Mouse (Mus musculus) CH12.LX (cell line): ENCODE results near the gene Cln5. TPM values are rescaled to one million over a fixed set of nuclear protein-coding genes. Genes with fewer than 3 reads are reported as not detected.

Experiments used
- DNase-seq: peaks from one replicate; pipeline ENCODE4 v3.0.0-alpha.2; 2013; ENCODE audit errors: extremely low read depth
- H3K27ac ChIP-seq: 2 replicates; pipeline ENCODE4 v1.5.1; 2012; ENCODE audit warnings: low read depth, mild to moderate bottlenecking, control low read depth, moderate library complexity; ENCODE audit not compliant: insufficient read depth
- H3K27me3 ChIP-seq: replicated peaks from 2 replicates; pipeline ENCODE3; 2012; ENCODE audit warnings: inconsistent platforms
- H3K36me3 ChIP-seq, 2 experiments: replicated peaks in 1 of 2; 2 replicates each; pipeline versions ENCODE3 to v1.6.1; 2012; ENCODE audit warnings: inconsistent platforms in 1 of 2, low read length in 1 of 2, mild to moderate bottlenecking in 1 of 2, mixed read lengths in 1 of 2, moderate library complexity in 1 of 2; ENCODE audit not compliant: control insufficient read depth in 1 of 2, insufficient read depth in 1 of 2
- H3K4me1 ChIP-seq, 2 experiments: 2 replicates each; pipeline ENCODE4 v1.6.1; 2012; ENCODE audit warnings: inconsistent platforms in 1 of 2, moderate library complexity in 1 of 2; ENCODE audit not compliant: insufficient read depth in 2 of 2, control insufficient read depth in 1 of 2
- H3K4me2 ChIP-seq: 2 replicates; pipeline ENCODE4 v1.6.1; 2012; ENCODE audit warnings: low read depth, mild to moderate bottlenecking, control low read depth; ENCODE audit not compliant: poor library complexity, insufficient read depth, severe bottlenecking
- H3K4me3 ChIP-seq, 3 experiments: fragments of 150-350 bp in 1 of 3; sonication (generic) in 1 of 3; replicated peaks in 1 of 3; 2 replicates each; pipeline versions ENCODE3 to v1.5.1; 2011 to 2012; ENCODE audit warnings: low read depth in 2 of 3, low read length in 2 of 3, mild to moderate bottlenecking in 2 of 3, moderate library complexity in 2 of 3, control low read depth in 1 of 3, improper control_type of control experiment in 1 of 3, inconsistent platforms in 1 of 3, mixed read lengths in 1 of 3; ENCODE audit not compliant: poor library complexity in 1 of 3
- H3K79me2 ChIP-seq: replicated peaks from 2 replicates; pipeline ENCODE4 v1.6.1; 2012; ENCODE audit warnings: mild to moderate bottlenecking, moderate library complexity; ENCODE audit not compliant: control insufficient read depth, poor library complexity, insufficient read depth, severe bottlenecking; ENCODE audit errors: extremely low read depth
- H3K9ac ChIP-seq: 2 replicates; pipeline ENCODE4 v1.6.1; 2012; ENCODE audit warnings: low read depth, mild to moderate bottlenecking, control low read depth, moderate library complexity; ENCODE audit not compliant: insufficient read depth
- H3K9me3 ChIP-seq: replicated peaks from 2 replicates; pipeline ENCODE3; 2012; ENCODE audit warnings: low read length, inconsistent platforms, mixed read lengths
- CTCF ChIP-seq, 2 experiments: IDR thresholded peaks in 1 of 2; conservative IDR thresholded peaks in 1 of 2; 2 replicates each; pipeline ENCODE4 v1.5.1; 2011 to 2012; ENCODE audit warnings: low read depth in 2 of 2, low read length in 2 of 2, improper control_type of control experiment in 1 of 2, inconsistent platforms in 1 of 2, mild to moderate bottlenecking in 1 of 2, moderate library complexity in 1 of 2
- E2F4 ChIP-seq: IDR thresholded peaks from 2 replicates; pipeline ENCODE4 v1.6.1; 2011; ENCODE audit warnings: low read depth, low read length, improper control_type of control experiment; ENCODE audit not compliant: insufficient replicate concordance
- ELF1 ChIP-seq: IDR thresholded peaks from 2 replicates; pipeline ENCODE4 v1.6.1; 2014; ENCODE audit warnings: low read depth, mild to moderate bottlenecking, inconsistent platforms, low read length, improper control_type of control experiment
- HCFC1 ChIP-seq: IDR thresholded peaks from 2 replicates; pipeline ENCODE4 v1.6.1; 2012; ENCODE audit warnings: low read depth, mild to moderate bottlenecking, inconsistent platforms, low read length, improper control_type of control experiment
- IRF4 ChIP-seq: IDR thresholded peaks from 2 replicates; pipeline ENCODE4 v1.6.1; 2014; ENCODE audit warnings: low read depth, mild to moderate bottlenecking, inconsistent platforms, low read length, improper control_type of control experiment
- JUN ChIP-seq: IDR thresholded peaks from 2 replicates; pipeline ENCODE4 v1.6.1; 2011; ENCODE audit warnings: low read depth, mild to moderate bottlenecking, low read length, improper control_type of control experiment, moderate library complexity; ENCODE audit not compliant: insufficient read depth
- JUND ChIP-seq: conservative IDR thresholded peaks from 2 replicates; pipeline ENCODE4 v1.6.1; 2011; ENCODE audit warnings: low read depth, low read length, improper control_type of control experiment
- MAFK ChIP-seq: IDR thresholded peaks from 2 replicates; pipeline ENCODE4 v1.6.1; 2011; ENCODE audit warnings: low read length, improper control_type of control experiment; ENCODE audit not compliant: insufficient replicate concordance
- MAZ ChIP-seq: IDR thresholded peaks from 2 replicates; pipeline ENCODE4 v1.6.1; 2012; ENCODE audit warnings: low read depth, mild to moderate bottlenecking, inconsistent platforms, low read length, improper control_type of control experiment, moderate library complexity
- MYC ChIP-seq: IDR thresholded peaks from 2 replicates; pipeline ENCODE4 v1.6.1; 2011; ENCODE audit warnings: low read depth, mild to moderate bottlenecking, improper control_type of control experiment, low read length
- PAX5 ChIP-seq: IDR thresholded peaks from 2 replicates; pipeline ENCODE4 v1.6.1; 2012; ENCODE audit warnings: low read length, inconsistent platforms, mixed read lengths
- SIN3A ChIP-seq: IDR thresholded peaks from 2 replicates; pipeline ENCODE4 v1.6.1; 2012; ENCODE audit warnings: low read length, improper control_type of control experiment, inconsistent platforms
- TCF12 ChIP-seq: IDR thresholded peaks from 2 replicates; pipeline ENCODE4 v1.6.1; 2014; ENCODE audit warnings: low read depth, mild to moderate bottlenecking, inconsistent platforms, low read length, improper control_type of control experiment
- UBTF ChIP-seq: IDR thresholded peaks from 2 replicates; pipeline ENCODE4 v1.6.1; 2012; ENCODE audit warnings: low read depth, mild to moderate bottlenecking, inconsistent platforms, low read length, improper control_type of control experiment, moderate library complexity
- USF1 ChIP-seq: IDR thresholded peaks from 2 replicates; pipeline ENCODE4 v1.6.1; 2014; ENCODE audit warnings: low read depth, mild to moderate bottlenecking, inconsistent platforms, low read length, improper control_type of control experiment
- USF2 ChIP-seq: conservative IDR thresholded peaks from 2 replicates; pipeline ENCODE4 v1.6.1; 2011; ENCODE audit warnings: low read depth, low read length, improper control_type of control experiment
- ZC3H11A ChIP-seq: IDR thresholded peaks from 2 replicates; pipeline ENCODE4 v1.6.1; 2012; ENCODE audit warnings: low read depth, mild to moderate bottlenecking, inconsistent platforms, low read length, improper control_type of control experiment
- ZKSCAN1 ChIP-seq: IDR thresholded peaks from 2 replicates; pipeline ENCODE4 v1.6.1; 2012; ENCODE audit warnings: low read depth, inconsistent platforms, low read length, improper control_type of control experiment, borderline replicate concordance
- ZMIZ1 ChIP-seq: IDR thresholded peaks from 2 replicates; pipeline ENCODE4 v1.6.1; 2012; ENCODE audit warnings: low read depth, mild to moderate bottlenecking, inconsistent platforms, low read length, improper control_type of control experiment
- ZNF384 ChIP-seq: IDR thresholded peaks from 2 replicates; pipeline ENCODE4 v1.6.1; 2012; ENCODE audit warnings: low read depth, low read length, improper control_type of control experiment, inconsistent platforms
- dilution Hi-C: fragments of 300-500 bp; cut with MboI; formaldehyde crosslinking; loops from 2 replicates; pipeline ENCODE4 v1.14.3; 2020; ENCODE audit warnings: low sequenced_read_pairs; ENCODE audit not compliant: extremely low pct_unique_long_range_greater_than_20kb, extremely low pct_ligation_motif_present
- in situ Hi-C: fragments of 300-500 bp; cut with MboI; formaldehyde crosslinking; loops from 3 replicates; pipeline ENCODE4 v1.14.3; 2019; ENCODE audit warnings: low sequenced_read_pairs, low pct_ligation_motif_present, low pct_unique_long_range_greater_than_20kb, mixed read lengths
- polyA plus RNA-seq: library from polyadenylated mRNA; unstranded; fragments of >175 nt; gene quantifications from 2 replicates; pipeline ENCODE4 v1.2.1, GENCODE M21; 2012; ENCODE audit warnings: low read depth; ENCODE audit not compliant: insufficient read length
- total RNA-seq, 2 experiments: library from RNA; depleted of rRNA; stranded (reverse); fragments of 300-350 nt in 1 of 2; fragments of >200 nt in 1 of 2; gene quantifications; 2 replicates each; pipeline ENCODE4 v1.2.3; 2012 to 2014

Gene Cln5
- total and polyA plus RNA-seq, 3 experiments, result 29.2 to 62.0 (median 34.7) TPM

GRCm38 (mm10) chr14:103102731-103103335, 32.8 kb downstream of the Cln5 start:
- TF ChIP-seq ZKSCAN1, result no peak
- TF ChIP-seq PAX5, result no peak
- TF ChIP-seq JUND, result no peak
- no peak for TF ChIP-seq USF2
- TF ChIP-seq MAFK, result no peak
- TF ChIP-seq E2F4, result no peak
- TF ChIP-seq SIN3A, result no peak
- TF ChIP-seq JUN, result no peak
- no peak for TF ChIP-seq ZC3H11A
- no peak for TF ChIP-seq TCF12
- no peak for TF ChIP-seq IRF4
- TF ChIP-seq ELF1, result no peak
- TF ChIP-seq UBTF, result no peak
- TF ChIP-seq ZNF384, result no peak
- TF ChIP-seq CTCF (conservative IDR thresholded peaks at IDR 0.05 in 1 of 2, IDR thresholded peaks at IDR 0.05 in 1 of 2; ENCODE audit: low read depth in 2 of 2, low read length in 2 of 2), result no peak
- in situ Hi-C loops (no loop called here), dilution Hi-C loops (no loop called here)
- H3K9ac ChIP-seq, result no peak overlapping the region
- no peak overlapping the region for H3K4me3 ChIP-seq
- H3K4me1 ChIP-seq, result peaks cover 7 to 9% of the 10 kb centered on the region in 2 experiments; a peak in 3 of 4 replicates
- H3K9me3 ChIP-seq, result no peaks in the 10 kb centered on the region
- H3K36me3 ChIP-seq, result no peaks in the 10 kb centered on the region
- H3K27me3 ChIP-seq, result no peaks in the 10 kb centered on the region
- H3K4me2 ChIP-seq, result no peak overlapping the region
- H3K27ac ChIP-seq, result no peak overlapping the region
- DNase-seq, result no peak
- peaks cover 8% of the 10 kb centered on the region for H3K79me2 ChIP-seq

DNA sequence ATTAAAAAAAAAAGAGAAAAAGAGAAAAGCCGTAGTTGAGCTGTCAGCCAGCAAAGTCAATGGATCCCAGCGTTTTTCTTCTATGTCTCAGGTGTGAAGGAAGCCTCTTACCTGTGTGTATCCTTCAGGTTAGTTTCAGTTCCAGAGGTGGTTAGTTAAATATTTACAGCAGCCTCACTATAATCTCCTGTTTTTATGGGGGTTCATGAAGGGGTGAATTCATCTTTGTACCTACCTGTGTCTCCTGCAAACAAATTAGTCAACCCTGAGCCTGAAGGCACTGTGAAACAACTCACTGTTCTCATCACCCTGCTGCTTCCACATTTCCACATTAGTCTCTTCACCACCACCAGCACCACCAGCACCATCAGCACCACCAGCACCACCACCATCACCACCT, 36.3 kb downstream of the Cln5 start:
- dilution Hi-C loops, result no loop called here

More for the DNA sequence above, 36.3 kb downstream of the Cln5 start:
- Histone ChIP-seq H3K27me3 (no peaks in the 10 kb centered on the region), H3K4me3 (no peak overlapping the region), H3K27ac (no peak overlapping the region), H3K4me1 (peaks cover 7 to 8% of the 10 kb centered on the region in 2 experiments; a peak in 3 of 4 replicates), H3K36me3 (no peaks in the 10 kb centered on the region), H3K4me2 (no peak overlapping the region), H3K9me3 (no peaks in the 10 kb centered on the region), H3K9ac (no peak overlapping the region), H3K79me2 (no peaks in the 10 kb centered on the region)
- in situ Hi-C loops, result no loop called here
- DNase-seq, result no peak
- TF ChIP-seq ZMIZ1 (no peak), ELF1 (no peak), USF1 (no peak), MAFK (no peak), UBTF (no peak), MYC (no peak), HCFC1 (no peak), MAZ (no peak)
